Mouse (Mus musculus) cerebellum, adult 18-20 months (tissue): ENCODE results near the gene 4930442H23Rik.
"Not testable (repeated sequence)": the region's sequence is repeated elsewhere in the genome, so short reads cannot be mapped to it uniquely, and the experiment has no call there.

Source experiments
- DNase-seq, 2 experiments: peaks; one replicate each; pipeline ENCODE4 v3.0.0; 2021

4930442H23Rik gene

DNA sequence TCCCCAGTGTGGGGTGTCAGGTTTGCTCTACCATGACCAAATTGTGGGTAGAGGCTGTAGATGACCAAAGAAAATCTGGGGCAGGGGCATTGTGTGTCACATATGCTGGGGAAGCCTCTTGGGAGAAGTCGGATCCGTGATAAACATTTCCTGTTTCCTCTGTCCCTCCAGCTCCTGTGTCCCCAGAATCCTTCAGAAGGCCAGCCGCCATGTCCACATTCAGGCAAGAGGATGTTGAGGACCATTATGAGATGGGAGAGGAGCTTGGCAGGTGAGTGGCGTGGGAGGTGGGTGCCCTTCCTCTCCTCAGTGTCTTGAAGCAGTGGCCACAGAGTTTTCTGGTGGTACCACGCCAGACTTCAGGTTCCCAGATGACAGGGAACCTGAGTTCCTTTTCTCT, at the start of gene 4930442H23Rik:
4930442H23Rik (minus strand) TSS at position 45 of the 400 bp plus-strand sequence.
- DNase-seq = no peak

DNA sequence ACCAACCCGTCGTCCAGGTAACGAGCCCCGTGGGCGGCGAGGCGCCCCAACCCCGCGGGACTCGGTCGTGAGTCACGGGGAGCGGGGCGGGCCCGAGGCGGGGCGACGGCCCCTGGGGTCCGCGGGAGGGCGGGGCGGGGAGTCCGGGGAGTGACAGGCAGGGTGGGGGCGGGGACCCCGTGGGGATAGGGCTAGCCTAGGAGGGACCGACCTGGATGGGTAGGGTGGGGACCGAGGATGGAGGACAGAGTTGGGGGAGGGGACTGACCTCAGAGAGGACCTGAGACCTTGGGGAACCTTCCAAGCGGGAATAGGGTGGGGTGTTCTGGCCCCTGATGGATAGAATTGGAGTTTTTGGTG, 49.6 kb upstream of the 4930442H23Rik start:
- no peak for DNase-seq

DNA sequence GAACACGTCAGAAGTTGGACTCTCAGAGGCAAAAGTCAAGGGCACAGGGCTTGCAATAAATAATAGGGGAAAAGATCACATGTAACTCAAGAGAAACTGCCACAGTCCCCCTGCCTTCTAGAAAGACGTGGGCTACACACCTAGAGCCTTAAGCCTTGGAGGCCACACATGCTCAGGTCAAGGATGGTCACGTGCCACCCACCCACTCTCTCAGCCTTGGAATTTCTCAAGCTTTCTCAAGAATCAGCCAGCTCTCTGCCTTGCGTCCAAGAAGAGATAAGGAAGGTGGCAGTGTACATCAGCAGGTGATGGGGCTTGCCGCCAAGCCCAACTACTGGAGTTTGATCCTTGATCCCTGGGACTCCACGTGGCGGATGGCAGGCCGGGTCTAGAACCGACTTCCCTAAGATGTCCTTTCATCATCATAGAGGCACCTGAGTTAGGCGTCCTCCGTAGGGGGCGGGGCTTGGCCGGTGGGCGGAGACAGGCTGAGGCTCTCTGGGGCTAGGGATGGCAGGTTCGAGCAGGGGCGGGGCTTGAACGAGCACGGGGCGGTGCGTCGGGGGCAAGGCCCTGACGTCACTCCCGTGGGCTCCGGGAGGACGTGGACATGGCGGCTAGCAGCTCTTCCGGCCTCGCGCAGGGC, 49.1 kb upstream of the 4930442H23Rik start, which contains the start of gene Zfr2:
Zfr2 (plus strand) TSS at position 576 of the 646 bp plus-strand sequence.
- peak; percentile 96 to 97 for DNase-seq

DNA sequence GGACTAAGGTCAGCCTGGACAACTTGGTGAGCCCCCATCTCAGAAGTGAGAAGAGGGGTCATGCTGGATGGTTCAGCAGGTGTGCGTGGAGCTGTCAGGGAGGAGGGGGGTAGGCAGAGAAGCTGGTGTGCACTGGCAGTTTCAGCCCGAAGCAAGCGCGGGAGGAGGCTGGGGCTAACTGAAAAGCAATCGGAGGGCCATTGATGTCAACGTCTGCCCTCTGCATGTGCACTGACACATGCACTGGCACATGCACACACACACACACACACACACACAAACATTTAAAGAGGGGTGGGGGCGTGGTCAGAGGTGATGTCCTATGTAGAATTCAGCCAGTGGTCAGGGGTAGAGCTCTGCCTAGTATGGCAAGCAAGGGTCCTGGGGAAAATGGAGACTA, 47.8 kb upstream of the 4930442H23Rik start:
- peak in 1 of 2 experiments; percentile 31 for DNase-seq

DNA sequence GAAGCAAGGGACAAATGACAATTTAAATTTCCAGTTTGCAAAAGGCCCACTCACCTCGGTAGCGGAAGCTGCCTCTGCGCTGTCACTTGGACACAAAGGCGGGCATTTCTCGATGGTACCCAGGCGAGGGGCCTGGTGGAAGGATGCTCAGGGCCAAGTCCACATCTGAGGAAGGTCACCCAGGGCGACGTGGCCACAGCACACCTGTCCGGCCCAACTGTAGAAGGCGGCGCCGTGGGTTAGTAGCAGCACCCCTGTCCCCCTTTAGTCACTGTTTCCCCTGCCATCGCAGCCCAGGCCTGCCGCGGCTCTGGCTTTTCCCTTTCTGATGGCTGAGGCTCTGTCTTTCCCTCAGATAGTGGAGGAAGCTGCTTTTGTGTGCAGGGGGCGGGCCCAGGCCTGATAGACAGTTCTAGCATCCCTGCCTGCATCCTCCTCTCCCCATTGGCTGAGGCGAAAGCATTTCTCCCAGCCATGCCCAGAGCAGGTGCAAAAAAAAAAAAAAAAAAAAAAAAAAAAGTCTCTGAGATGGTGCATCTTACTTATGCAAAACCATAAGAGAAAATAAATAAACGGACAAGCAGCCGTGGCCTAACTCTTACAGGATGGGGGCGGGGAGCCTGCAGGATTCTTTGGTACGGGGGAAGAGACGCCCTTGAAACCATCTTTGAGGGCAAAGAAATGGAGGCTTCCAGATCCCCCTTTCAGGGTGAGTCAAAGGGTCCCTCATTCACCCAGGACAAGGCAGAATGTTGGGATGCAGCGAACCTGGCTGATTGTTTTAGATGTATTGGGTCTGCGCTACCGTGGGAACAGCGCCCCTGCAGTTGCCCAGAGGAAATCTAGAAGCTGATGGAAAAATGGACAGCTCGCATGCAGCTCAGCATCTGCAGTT, 47.0 kb upstream of the 4930442H23Rik start, which contains the start of gene Atcay:
Atcay (minus strand) TSS at position 396 of the 895 bp plus-strand sequence.
- peak; percentile 85 to 92 for DNase-seq

DNA sequence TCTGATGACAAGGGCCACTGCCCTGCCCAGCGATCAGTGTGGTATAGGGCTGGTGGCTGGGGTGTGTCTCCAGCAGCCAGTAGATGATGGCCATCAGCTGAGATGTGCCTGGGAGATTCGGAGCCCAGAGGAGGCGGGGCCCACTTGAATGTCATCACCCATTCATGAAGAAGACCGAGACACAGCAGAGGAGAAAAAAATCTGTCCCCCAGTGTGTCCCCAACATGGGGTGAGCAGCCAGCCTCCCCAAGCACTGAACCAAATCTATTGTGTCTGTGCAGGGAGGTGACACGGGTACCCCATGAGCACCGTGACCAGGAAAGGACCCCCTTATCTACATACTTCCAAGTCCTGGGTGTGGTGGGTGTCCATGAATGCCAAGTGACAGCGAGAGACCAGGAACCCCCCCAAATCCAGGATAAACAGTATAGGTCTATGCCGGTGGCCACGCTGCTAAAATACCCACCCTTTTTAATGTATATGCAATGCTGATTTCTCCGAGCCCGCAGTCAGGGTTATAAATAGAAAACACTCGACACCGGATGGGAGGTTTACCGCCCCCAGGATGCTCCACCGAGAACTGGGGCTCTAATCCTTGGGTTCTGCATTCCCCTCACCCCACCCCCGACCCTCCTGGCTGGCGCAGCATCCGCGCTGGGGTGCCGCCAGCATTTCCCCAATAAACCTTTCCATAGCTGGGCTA, 46.2 kb upstream of the 4930442H23Rik start:
- DNase-seq = peak; percentile 51 to 66

DNA sequence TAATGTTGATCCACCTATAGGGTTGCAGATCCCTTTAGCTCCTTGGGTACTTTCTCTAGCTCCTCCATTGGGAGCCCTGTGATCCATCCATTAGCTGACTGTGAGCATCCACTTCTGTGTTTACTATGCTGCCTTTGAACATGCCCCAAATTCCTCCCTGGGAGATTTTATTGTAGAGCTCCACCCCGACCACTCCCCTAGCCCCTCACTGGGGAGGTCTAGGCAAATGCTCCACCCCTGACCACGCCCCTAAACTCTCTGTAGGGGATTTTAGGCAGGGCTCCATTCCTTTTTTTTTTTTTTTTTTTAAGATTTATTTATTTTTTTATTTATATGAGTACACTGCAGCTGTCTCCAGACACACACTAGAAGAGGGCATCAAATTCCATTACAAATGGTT, 40.1 kb upstream of the 4930442H23Rik start:
- DNase-seq = not testable (repeated sequence)

DNA sequence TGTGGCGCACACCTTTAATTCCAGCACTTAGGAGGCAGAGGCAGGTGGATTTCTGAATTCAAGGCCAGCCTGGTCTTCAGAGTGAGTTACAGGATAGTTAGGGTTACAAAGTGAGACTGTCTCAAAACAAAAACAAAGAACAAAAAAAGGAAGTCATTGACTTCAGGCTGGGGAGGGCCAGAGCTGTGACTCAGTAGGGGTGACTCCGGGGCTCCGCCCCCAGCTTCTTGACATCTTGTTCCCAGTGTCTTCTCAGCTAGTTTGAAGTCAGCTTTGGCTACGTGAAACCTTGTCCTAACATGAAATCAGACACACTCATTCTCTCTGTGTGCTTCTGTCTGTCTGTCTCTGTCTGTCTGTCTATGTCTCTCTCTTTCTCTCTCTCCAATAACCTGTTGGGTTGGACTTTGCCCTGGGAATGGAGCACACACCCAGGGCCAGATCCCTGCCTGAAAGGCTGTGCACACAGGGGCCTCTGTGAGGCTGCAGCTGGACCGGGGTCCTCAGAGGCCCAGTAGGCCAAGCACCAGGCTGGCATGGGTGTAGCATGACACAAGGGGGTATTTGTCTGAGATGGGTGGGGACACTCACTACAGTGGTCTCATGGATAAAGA, 37.9 kb upstream of the 4930442H23Rik start:
- no peak for DNase-seq

DNA sequence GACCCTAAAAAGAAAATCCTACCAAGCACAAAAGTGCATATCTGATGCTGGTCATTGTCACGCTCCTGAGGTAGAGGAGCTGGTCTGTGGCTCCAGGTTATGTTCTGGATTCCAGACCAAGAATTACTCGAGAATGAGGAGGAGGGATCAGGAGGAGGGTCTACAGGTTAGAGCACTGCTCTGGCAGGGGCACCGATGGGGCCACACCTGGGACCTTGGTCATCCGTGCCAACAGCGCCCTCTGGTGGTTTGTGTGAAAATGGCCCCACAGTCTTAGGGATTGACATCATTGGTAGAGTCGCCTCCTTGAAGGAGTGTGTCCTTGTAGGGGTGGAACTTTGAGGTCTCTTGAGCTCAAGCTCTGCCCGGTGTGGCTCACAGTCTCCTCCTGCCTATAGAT, 34.3 kb upstream of the 4930442H23Rik start:
- DNase-seq = peak; percentile 70 to 79

DNA sequence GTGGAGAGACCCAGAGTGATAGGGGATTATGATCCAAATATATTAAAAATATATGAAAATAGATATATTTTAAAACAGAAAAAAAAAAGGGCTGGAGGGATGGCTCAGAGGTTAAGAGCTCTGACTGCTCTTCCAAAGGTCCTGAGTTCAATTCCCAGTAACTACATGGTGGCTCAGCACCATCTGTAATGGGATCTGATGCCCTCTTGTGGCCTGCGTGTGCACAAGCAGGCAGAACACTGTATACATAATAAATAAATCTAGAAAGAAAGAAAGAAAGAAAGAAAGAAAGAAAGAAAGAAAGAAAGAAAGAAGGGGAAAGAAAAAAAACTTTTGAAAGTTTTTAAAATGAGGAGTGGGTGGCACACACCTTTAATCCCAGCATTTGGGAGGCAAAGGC, 33.6 kb upstream of the 4930442H23Rik start:
- DNase-seq = peak in 1 of 2 experiments; percentile 39

DNA sequence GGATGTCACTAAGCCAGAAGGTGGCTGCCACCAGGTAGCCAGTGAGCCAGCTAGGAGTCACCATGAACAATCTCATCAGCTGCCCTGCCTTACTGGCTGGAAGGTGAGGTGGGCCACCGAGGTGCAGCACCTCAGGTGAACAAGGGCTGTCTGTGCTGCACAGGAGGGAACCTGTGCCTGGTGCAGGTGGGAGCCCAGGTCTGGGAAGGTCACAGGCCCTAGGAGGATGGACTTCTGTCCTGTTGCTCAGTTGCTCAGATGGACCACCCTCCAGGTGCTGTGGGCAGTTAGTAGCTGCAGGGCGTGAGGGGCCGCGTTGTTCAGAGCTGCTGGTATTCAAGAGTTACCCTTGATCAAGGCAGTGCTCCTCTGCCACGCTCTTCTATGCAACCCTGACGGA, 33.2 kb upstream of the 4930442H23Rik start:
- no peak for DNase-seq

DNA sequence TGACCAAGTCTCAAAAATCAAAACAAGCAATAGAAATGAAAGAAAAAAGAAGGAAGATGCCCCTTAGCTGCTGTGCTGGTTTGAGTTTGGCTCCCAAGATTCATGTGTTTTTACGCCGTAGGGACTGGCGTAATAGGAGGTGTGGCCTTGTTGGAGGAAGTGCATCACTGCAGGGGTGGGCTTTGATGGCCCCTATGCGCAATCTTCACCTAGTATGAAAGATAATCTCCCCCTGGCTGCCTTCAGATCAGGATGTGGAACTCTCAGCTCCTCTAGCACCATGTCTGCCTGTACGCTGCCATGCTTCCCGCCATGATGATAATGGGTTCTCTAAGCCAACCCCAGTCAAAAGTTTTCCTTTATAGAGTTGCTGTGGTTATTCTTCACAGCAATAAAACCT, 32.6 kb upstream of the 4930442H23Rik start:
- no peak for DNase-seq

DNA sequence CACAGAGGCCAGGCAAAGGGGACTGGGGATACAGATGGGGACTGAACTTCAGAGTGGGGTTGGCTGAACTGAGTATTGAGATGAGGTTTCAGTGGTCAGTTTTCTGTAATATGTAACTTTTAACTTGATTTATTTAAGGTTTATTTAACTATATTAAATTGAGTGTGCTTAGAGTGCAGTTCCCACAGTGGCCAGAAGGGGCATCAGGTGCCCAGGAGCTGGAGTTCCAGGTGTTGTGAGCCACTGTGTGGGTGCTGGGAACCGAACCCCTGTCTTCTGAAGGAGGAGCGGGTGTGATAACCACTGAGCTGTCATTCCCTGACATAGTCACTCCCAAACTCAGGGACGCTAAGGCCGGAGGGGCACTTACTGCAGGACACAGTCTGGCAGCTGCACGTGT, 26.5 kb upstream of the 4930442H23Rik start:
- no peak for DNase-seq

DNA sequence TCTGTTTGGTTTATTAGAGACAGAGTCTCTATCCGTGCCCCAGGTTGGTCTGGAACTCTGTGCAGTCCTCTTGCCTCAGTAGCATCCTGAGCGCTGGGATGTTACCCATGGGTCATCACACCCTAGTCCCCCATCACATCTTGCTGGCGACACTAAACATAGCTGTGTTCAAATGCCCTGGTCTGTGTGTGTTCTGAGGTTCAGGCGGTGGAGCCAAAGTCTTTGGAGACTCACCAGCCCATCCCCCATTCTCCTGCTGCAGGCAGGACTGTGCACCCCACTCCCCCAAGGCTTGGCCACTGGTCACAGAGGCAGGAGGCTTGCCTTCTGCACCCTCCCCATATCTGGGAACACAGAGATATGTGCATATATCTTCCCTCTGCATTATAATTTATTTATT, 20.5 kb upstream of the 4930442H23Rik start:
- DNase-seq = no peak

DNA sequence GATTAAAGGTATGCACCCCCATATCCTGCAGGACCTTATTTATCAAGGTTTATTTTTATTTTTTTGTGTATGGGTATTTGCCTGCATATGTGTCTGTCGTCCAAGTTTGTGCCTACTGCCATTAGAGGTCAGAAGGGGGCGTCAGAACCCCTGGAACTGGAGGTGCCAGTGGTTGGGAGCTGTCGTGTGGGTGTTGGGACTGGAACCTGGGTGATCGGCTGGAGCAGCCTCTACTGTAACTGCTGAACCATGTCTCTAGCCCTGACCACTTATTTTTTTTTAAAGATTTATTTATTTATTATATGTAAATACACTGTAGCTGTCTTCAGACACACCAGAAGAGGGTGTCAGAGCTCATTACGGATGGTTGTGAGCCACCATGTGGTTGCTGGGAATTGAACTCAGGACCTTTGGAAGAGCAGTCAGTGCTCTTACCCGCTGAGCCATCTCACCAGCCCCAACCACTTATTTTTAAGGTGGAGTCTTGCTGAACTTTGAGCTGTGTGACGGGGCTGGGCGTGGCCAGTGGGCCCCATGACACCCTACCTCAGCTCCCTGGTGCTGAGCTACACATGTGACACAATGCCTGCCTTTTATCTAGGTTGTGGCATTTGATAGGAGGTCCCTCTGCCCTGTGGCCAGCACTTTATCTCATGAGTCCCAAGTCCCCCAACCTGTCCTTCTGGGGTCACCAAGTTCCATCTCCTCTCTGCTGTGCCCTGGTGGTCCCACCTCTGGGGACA, 19.5 kb upstream of the 4930442H23Rik start:
- DNase-seq = no peak

DNA sequence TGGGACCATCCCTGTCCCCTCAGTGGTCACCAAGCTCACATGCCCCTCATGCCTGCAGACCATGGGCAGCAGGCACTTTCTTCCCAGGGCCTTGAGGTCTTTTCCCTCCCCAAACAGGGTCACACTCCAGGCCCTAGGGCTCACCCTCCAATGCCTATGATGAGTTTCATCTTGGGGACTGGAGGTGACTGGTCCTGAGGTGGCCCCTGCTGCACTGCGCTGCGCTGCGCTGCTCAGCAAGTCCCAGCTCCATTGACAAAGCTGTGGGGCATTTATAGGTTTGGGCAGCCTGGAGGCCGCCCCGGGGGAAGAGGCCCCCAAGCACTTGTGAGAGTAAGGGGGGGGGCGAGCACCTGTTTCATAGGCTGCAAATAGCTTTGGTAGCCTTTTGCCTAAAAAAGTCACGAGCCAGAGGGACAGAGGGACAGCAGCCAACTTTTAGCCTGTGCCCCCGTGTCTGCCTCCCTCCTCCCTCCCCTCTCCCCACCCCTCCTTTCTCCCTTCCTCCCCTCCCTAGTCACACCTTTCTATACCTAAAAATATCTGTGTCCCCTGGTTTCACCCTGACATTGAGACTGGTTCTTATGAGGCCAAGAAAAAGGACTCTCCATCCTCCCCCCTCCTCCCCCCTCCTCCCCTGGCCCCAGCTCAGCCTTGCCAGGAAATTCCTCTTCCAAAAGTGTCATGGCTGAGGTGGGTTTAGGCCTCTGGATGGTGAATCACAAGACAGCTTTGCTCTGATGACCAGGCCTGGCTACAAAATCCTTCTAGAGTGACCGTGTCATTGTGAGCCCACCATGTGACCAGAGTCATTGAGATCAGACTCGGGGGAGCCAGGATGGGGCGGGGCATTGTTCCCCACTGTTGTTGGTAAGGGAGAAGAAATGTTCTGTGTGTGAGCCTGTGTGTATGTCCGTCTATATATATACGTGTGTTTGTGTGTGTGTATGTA, 18.4 kb upstream of the 4930442H23Rik start, which contains the start of gene Nmrk2:
Nmrk2 (minus strand) TSS at position 245 of the 952 bp plus-strand sequence.
- no peak for DNase-seq

DNA sequence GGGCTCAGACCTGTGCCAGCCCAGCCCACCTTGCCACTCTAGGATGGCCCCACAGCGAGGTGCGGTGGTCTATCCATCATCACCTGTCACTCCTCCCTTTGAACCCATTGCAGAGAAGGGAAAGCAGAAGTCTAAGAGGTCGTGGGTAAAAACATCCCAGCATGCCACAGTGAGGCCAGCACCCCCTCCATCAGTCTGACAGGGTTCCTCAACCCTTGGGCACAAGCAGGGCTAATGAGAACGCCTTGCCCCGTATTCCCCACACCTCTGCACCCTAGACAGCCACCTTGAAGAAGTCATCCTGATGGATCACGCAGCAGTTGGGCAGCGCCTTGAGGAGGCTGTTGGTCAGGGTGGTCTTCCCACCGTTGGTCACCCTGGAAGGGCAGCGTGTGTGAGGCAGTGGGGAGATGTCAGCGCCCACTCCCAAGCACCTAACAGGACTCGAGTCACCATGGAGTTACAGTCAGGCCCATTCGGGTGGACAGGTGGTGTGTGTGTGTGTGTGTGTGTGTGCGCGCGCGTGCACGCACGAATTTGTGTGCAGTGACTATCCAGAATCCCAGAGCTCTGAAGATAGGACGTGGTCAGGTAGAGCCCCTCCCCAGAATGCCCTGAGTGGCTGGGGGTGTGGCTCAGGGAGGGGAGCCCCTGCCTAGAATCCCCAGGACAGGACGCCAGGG, 17.1 kb upstream of the 4930442H23Rik start:
- no peak for DNase-seq

DNA sequence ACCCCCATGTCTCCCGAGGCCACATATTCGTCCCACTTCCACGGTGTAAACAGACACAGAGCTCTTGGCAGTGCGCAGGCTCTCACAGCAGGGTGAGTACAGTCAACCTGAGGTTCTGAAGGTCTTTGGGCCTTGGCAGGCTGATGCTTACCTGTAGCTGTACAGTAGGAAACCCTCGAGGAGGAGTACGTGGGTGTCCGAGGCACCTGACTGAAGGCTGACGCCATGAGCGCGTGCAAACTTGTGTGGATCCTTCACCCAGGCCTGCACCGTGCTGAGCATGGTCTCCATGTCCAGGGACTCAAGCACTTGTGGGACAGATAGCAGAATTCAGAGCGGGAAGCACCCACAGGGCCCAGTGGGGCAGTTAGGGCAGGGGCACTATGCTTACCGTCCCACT, 16.5 kb upstream of the 4930442H23Rik start:
- no peak for DNase-seq

DNA sequence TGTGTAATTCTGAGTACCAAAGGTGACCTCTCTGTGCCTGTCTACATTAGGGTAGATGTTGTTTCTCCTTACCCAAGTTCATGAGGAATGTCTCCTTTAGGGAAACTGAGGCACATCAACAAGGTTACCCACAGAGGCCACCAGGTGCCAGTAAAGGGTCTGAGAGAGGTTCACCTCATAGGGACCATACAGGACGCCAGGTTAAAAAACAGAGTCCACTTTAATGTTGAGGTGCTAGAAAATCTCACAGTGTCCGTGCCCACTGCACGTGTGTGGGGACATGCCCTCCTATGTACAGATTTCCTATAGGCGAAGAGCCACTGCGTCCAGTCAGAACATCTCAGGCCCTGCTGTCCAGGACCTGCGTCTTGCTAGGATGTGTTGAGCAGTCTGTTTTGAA, 15.3 kb upstream of the 4930442H23Rik start:
- DNase-seq = no peak

DNA sequence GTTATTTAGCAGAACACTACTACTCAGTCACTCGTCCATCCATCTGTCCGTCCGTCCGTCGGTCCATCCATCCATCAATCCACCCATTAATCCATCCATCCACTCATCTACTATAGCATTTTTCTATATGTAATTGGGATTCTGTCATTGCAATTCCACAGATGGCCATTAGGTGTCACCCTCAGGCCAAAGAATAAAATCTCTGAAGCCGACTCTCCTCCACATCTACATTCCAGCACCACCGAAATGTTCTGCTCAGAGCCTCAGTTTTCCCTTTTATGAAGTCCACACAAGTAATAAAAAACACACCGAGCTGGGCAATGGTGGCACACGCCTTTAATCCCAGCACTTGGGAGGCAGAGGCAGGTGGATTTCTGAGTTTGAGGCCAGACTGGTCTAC, 14.6 kb upstream of the 4930442H23Rik start:
- DNase-seq = peak; percentile 73 to 80
